Mouse (Mus musculus): ENCODE results near the gene Cd82.

The Cd82 gene

DNA sequence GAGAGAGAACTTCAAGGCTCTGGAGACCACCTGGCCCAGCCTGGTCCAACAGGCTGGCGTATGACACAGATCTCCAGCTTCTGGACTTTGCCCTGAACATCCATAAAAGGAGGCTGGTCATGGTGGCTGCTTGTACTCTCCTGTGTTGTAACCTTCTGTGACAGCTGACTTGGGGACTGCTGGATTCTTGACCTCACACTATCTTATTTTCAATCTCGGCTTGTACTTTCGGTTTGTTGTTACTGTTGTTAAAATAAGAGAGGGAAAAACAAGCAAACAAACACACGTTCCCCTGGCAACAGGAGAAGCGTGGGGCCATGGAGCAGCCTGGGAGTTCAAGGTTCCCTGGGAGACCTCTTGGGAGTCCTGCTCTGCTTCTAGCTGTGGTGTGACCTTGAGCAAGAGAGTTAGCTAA is 17.7 kb downstream of the Cd82 start:
- DNase-seq (ENCODE audit: low spot score in 2 of 2), result no peak

DNA sequence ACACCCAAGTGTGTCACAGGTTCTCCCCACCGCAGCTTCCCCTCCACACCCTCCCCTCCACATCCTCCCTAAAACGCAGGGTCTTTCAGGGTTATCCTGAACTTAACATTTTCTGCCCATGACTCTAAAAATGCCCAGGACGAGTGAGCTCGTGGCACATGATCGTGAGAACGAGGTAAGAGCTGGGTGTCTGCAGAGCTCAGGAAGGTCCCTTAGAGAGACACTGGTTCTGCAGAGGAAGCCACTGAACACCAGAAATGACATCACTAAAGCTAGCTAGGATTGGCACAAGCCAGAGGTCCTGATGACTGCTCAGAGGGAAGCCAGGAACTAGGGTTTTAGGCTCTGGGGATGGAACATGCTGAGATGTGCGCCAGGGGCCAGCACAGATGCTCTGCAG is 18.7 kb downstream of the Cd82 start:
- DNase-seq (ENCODE audit: low spot score in 2 of 2), result no peak

DNA sequence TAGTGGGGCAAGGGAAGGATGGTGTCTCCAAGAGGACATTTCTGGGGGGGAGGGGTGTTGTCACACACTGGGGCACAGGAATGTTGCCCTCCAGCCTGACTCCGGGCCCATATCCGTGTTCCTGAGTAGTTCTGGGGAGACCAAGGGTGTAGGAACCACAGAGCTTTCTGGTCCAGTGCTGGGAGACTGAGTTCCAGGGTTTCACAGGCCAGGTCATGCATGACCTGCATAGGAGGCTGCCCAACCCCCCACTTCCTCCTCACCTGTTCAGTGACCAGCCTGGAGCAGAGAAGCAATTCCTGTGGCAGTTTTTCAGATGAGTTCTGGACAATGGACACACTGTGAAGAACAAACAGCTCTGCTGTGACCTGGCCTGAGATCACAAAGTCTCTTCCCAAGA is 19.8 kb downstream of the Cd82 start:
- no peak for DNase-seq (ENCODE audit: low spot score in 2 of 2)

DNA sequence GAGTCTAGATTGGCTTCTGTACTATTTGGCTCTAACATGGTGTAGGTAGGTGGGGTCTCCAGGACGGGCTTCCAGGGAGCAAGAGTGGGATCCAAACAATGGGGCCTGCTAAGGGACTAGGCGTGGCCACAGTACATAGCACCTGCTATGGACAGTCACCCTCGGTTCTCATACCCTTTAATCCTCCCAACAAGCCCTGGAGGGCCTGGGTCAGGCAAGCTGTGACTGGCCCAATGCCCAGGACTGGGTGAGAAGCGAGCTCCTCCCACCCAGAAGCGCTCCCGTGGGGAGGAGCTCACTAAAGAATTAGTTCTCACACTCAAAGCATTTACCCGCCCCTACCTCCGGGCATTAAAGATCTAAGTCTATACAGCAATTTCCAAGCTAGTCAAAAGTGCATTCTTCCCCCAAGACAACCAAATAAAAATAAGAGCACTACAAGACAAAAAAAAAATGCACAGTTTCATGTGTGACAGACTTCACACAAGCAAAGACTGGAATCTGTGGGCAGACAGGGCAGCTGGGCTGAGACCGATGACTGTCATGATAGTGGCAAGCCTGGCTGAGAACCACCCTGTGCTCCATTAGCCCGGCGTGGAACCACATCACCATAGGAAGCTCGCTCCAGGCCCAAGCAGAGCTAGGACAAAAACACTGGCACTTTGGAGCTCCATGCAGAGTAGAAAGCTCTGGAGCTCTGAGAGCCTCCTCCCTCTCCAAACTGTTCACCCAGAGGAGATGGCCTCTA is 23.0 kb downstream of the Cd82 start:
- DNase-seq (ENCODE audit: low spot score in 2 of 2), result no peak

DNA sequence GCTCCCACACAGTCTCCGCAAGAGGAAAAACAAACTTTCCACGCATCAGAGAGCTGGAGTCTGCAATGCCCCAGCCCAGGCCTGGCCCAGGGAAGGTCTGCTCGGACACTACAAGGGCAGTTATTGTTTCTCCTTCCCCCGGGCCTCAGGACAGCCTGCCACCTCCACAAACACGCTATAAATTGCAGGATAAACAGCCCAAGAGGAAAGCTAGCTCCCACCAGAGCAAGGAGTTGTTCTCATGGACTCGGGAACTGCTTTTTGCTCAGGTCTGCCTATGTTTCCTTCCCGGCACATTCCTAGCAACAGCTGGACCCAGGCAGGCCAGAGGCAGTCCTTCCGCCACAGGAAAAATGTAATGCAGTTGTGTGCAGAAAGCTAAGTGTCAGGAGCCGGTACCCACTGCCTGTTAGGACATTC is 23.6 kb downstream of the Cd82 start:
- DNase-seq (ENCODE audit: low spot score in 2 of 2), result no peak

DNA sequence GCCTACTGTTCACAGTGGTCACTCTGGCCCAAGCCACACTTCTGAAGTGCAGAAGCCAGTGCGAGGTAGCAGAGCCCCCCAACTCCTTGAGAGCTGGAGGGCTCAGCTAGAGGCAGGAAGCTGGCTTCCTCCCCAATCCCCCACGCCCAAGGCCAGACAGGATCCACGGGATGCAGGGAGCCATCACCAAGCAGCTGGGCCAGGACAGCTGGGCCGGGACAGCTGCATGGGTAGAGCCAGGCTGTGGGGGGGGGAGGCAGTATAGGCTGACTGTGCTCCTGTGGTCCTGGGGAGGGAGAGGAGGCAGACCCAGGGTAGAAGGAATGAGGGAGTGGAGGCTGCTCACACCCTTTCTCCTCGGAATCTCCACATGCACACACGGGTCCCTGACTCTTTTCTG is 24.6 kb downstream of the Cd82 start:
- DNase-seq (ENCODE audit: low spot score in 2 of 2), result no peak

DNA sequence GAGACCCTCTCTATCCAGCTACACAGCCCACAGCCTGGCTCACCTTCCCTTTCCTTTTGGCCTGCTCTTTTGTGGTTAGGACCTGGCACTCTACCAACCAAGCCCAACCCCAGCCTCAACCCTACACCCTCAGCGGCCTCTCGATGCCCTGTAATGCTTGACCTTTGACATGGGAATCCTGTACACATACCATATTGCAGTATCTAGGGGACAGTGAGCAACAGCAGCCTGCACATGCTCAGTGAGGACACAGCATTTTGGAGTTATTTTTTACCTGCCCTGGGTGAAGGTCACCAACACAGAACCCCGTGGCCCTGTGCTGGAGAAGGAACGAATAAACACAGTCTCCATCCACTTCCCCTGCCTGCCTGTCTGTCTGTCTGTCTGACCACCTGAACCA is 27.4 kb downstream of the Cd82 start:
- DNase-seq (ENCODE audit: low spot score in 2 of 2), result no peak

DNA sequence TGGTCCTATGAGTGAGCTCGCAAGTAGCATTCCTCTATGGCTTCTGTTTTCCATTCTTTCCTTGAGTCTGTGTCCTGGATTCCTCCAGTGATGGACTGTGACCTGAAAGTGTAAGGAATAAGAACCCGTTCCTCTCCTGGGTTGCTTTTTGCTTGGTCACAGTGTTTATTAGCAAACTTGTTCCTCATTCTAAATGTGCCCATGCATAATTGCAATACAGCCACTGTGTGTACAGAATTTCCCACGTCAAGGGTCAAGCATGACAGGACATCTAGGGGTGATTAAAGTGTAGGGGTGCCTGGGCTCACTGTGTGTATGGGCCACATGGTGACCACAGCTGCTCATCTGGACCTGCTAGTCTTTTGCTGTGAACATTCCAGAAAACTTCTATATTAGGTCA is 28.0 kb downstream of the Cd82 start:
- DNase-seq (ENCODE audit: low spot score in 2 of 2), result no peak

DNA sequence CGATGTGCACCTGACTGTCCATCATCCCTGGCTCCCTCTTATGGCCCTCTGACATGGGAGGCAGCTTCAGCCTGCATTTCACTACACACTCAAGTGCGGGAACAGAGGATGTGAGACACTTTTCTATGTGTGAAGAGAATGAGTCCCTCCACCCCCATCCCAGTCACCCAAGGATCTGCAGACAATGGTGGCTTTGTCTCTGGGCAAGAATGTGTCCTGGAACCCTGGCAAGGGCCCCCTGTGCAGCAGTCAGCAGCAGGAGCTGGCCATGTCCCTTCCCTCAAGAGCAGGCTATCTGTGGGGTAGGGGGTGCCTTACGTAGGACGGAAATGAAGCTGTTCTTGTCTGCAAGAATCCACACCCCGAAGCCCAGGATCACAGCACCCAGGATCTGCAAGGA is 29.4 kb downstream of the Cd82 start:
- no peak for DNase-seq (ENCODE audit: low spot score in 2 of 2)

DNA sequence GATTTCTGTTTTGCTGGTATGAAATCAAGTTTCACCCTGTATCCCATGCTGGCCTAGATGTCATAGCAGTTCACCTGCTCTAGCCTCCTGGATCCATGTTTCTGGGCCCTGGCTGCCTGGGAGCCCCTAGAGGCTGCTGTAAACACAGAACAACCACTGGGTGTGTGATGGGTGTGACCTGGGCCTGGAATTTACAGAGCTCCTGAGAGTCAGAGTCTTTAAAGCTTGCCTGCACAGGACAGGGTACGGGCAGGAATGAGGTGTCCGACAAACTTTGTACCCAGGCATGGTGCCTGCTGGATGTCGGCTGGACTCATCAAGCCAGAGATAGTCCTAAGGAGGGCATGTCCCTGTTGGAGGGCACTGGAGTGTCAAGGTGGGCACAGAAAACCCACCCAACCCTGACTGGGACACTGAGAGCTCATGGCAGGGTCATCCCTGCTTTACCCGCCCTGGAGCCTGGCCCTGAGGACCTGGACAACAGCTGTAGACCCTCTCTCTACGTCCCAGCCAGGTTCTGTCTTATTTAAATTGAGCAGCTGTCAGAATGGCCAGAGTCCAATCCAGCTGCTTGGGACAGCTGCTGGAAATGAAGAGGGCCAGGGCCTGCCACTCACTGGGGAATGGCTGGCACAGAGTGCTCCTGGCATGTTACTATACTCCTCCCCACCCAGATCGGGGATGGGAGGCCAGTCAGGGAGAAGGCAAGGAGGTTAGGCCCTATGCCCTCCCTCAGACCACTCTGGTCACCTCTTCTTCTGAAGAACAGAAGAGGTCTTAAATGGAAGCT is 30.1 kb downstream of the Cd82 start:
- DNase-seq (ENCODE audit: low spot score in 2 of 2), result no peak

DNA sequence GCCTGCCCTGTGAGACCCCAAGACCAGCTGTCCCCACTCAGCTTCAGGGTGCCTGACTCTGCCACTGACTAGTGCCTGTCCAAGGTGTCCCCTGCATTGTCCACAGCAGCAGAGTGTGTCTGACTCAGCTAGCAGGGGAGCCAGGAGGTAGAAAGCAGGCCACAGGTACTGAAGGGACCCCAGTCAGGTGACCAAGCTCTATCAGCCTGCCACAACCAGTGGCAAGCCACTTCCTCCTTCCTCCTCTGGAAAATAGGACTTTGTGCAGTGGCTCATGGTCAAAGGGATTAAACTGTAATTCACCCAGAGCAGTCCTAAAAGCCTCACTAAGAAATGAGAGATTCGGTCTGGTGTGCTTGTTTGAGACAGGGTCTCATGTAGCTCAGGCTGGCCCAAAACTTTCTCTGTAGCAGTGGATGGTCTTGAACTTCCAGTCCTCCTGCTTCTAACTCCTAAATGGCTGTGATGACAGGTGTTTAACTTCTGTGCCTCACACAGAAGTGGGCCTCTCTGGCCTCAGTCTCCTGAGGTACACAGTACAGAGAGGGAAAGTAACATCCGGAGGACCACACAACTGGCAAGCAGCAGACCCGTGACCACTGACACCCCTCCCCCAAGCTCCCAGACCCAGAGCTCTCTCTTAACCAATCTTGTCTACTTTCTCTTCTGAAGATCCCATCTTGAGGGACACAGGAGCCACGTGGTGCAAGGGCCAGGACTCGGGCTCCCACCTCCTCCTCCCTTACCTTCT is 31.2 kb downstream of the Cd82 start:
- no peak for DNase-seq (ENCODE audit: low spot score in 2 of 2)

DNA sequence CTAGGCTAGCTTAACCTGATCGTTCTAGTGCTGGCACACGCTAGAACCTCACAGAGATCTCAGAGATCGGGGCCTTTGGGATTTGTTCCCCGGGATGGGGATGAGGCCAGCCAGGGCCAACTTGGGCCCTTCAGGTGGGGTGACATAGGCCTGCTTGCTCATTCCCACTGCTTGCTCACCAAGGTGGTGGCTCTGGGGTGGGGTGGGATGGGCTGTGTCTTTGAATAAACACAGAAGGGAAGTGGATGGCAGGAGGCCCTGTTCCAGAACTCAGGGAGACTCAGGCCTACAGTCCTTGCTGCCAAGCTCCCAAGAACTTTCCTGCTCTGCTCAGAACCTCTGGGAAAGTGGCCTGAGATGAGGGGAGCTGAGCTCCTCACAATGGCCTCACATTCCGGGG is 31.9 kb downstream of the Cd82 start:
- DNase-seq (ENCODE audit: low spot score in 2 of 2), result no peak

DNA sequence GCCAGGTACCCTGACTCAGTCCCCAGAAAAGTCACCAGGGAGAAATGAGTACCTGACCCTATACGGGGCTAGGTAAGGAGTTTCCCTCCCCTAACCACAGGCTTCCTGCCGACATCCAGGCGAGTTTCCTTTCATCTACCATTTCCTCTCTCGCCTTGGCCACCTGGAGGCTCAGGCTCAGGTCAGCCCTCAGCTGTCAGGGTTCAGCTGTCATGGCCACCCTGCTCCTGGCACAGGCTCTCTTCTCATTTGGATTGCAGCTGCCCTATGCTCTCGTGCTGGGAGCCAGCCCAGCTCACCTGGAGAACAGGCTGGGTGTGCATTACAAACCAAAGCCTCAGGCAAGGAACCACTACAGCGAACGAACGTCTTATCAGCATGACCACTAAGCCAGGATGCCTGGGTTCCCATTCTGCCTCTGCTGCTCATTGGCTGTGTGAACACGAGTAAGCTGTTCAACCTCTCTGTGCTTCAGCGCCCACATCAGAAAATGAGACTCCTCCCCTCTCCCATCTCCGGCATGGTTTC is 34.9 kb downstream of the Cd82 start:
- DNase-seq (ENCODE audit: low spot score in 2 of 2), result no peak

DNA sequence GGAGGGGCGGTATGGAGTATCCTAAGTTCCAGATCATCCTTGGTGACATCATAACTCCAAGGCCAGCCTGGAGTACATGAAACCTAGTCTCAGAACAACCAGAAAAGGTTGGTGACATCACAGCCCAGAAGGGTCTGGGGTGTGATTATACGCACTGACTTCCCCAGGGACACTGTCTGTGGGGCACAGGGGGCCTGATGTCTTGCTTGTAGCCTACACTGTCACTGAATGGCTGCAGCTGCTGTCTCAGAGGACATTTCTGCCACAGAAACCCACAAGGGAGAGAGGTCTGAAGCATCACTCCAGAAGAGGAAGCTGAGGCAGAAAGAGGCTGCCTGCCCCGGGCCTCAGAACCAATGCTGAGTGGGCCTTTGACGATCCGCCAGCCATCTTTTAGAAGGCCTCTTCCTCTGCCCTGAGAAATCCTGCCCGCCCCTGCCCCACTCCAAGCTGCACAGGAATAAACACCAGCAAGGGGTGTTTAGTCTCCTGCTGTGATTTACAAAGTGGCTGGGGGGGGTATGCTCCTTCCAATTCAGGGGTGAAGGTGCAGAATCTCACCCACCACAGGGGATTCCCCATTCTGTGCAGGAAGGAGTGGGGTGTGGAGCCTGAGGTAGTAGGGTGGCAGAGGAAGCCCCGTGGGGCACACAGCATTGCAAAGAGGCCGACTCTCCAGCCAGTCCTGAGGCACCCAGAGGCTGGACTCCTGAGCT is 35.8 kb downstream of the Cd82 start:
- no peak for DNase-seq (ENCODE audit: low spot score in 2 of 2)

DNA sequence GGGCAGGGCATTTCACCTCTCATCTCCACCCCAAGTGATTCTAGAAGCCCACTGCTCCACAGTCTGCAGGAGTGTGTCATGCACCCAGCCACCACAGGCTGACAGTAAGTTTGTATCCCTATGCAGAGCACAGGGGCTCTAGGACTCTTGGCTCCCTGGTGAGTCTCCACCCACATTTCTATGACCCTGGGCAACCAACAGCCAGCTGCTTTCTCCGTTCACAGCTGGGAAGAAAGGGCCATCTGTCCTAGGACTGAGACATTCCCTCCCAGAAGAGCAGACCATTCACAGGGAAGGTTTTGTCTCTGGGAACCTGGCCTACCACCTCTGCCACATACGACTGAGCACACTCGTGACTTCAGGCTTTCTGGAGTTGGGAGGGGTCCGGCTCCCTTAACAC is 37.1 kb downstream of the Cd82 start:
- DNase-seq (ENCODE audit: low spot score in 2 of 2), result no peak

DNA sequence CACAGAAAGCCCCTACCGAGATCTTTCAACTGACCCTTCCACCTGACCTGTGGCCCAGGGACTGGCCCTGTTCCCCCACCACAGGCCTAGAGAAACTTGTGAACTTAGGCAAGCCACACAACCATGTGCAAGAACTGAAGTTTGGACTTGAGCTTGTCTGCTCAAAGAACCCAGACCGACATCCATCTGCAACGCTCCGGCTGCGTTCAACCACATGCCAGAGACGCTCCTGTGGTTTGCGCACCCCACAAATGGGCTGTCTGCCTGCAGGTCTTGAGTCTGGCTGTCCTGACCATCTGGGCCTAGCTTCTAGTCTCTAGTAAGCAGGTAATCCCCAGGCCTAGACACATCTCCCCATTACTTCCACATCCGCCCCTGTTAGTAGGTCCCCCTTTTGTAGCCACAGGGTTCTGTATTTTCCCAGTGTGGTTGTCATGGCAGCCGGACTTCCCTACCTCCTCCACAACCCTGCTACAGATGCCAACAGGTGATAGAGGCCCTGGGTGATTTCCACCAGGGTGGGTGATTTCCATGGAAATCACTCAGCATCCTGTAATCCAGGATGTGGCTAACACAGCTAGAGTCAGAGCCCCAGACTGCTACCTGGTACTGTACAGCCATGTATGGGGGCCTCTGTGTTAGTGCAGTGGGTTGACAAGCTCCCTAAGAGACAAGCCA is 38.5 kb downstream of the Cd82 start:
- no peak for DNase-seq (ENCODE audit: low spot score in 2 of 2)

DNA sequence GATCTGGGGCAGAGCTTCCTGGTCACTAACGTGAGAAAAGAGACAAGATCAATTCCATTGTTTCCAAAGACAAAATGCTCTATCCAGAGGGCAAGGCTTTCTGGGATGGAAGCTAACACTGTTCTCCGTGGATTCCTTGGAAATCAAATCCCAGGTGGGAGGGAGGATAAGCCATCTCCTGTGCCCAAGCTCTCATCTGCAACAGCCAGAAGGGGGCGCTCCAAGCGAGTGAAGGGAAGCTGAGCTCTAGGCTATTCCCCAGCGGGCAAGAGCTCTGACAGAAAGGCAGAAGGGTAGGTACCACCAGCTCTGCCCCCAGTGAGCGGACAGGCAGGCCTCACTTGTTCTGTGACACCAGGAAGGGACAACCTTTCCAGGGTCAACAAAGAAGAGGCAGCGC is 41.6 kb downstream of the Cd82 start:
- peak; percentile 73 to 75 for DNase-seq (ENCODE audit: low spot score in 2 of 2)

DNA sequence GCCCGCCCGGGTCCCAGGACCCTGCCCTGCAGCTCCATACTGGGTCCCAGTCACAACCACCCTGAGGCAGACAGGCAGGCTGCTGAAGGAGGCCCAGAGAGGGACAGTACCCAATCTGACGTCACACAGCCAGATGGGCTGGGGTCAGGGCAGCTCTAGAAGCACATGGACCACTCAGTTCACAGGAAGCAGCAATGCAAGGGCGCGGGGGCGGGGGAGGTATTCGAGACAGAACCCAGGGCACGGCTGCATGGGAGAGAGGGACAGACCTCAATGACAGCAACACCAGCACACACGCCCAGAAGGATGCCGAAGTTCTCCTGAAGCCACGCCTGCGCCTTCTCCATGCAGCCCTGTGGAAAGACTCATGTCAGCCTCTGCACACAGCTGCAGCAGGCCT is 43.0 kb downstream of the Cd82 start:
- DNase-seq (ENCODE audit: low spot score in 2 of 2), result no peak

DNA sequence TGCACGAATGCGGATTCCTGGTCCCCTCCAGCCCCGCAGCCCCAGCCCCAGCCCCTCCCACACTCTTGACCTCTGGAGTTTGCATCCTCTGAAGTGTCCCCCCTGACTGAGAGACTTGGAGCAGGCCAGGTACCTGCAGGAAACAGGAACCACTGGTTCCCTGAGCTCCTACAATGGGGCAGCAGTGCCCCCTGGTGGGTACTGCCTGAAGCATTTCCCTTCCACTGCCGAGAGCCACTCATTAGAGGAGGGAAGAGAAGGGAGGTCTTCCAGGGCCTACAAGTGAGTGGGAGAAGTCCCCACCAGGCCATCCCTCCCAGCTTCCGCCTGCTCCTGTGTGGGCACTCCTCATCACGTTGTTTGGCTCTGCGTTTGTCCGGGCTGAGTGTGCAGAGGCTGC is 44.5 kb downstream of the Cd82 start:
- peak; percentile 72 to 75 for DNase-seq (ENCODE audit: low spot score in 2 of 2)

DNA sequence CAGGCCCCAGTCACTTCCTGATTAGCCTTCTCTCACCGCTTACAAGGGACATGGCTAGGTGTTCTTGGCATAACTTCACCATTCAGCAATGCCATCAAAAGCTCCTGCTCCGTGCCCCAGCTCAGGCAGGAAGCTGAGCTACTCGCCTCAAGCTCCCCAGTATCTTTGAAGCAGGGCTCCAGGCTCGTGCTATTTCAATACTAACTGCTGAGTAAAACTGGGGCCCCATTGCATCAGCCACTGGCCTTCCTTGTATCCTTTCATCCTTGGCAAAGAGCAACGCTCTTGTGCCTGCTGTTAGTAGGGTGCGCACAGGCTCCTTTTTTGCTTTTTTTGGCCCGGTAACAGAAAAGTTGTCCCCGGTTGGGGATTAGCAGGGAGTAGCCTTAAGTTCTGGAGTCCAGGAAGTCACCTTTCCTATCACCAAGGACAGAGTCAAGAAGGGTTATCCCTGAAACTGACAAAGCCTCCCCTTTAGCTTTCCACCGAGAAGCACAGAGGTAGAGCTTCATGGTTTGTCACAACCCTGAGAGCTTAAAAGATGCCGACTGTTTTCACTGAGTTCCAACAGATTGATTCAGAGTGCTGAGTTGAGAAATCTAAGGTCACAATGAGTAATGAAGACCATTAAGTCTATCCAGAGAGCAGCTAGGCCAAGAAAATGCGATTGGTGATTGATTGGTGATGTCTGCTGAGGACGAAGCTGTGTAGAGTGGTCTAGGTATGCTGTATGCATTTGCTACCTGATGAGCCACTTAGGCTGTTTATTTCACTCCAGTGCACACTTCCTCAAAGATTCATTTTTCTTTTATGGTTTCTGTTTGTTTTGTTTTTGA is 45.8 kb downstream of the Cd82 start:
- DNase-seq (ENCODE audit: low spot score in 2 of 2), result no peak
